Mouse (Mus musculus) liver, postnatal 0 days (tissue): ENCODE measurements at regions not wholly inside any gene's neighbourhood (a gene's known extent, or its start where the extent isn't known, plus 50 kb on each side); places are given as distances from the start of the nearest gene placed in this dataset.

Source experiments
- CTCF ChIP-seq: sonication (generic); IDR thresholded peaks from 2 replicates; pipeline ENCODE4 v1.5.1; 2016; ENCODE audit warnings: antibody characterized with exemption, low read depth
- EP300 ChIP-seq: IDR thresholded peaks from 2 replicates; pipeline ENCODE4 v1.6.1; 2016; ENCODE audit warnings: antibody characterized with exemption, low read depth, mild to moderate bottlenecking

- TF ChIP-seq CTCF: no peak
- TF ChIP-seq EP300: no peak
Observed at GRCm38 (mm10) chr9:87897336-87897735, 166.3 kb upstream of the Tbx18 start.
